Mouse (Mus musculus): ENCODE results near the gene Otulin.

GRCm38 (mm10) chr15:27545203-27545602 is 85.3 kb downstream of the Otulin start:
- no peak for TF ChIP-seq CTCF (conservative IDR thresholded peaks at IDR 0.05 in 1 of 2, IDR thresholded peaks at IDR 0.05 in 1 of 2; ENCODE audit: low read depth in 2 of 2, low read length in 2 of 2)
- no peak for TF ChIP-seq POLR2A (IDR thresholded peaks at IDR 0.05; ENCODE audit: low read depth, low read length)
- TF ChIP-seq EP300 (IDR thresholded peaks at IDR 0.05; ENCODE audit: low read length), result no peak
